Mouse (Mus musculus): Measurements from ENCODE around the gene Arfgap1. TPM values are rescaled to one million over a fixed set of nuclear protein-coding genes. Genes with fewer than 3 reads are reported as not detected.

The Arfgap1 gene
- polyA plus RNA-seq (2012; rRNA removed) = 68.6 and 83.8 TPM in 2 replicates

DNA sequence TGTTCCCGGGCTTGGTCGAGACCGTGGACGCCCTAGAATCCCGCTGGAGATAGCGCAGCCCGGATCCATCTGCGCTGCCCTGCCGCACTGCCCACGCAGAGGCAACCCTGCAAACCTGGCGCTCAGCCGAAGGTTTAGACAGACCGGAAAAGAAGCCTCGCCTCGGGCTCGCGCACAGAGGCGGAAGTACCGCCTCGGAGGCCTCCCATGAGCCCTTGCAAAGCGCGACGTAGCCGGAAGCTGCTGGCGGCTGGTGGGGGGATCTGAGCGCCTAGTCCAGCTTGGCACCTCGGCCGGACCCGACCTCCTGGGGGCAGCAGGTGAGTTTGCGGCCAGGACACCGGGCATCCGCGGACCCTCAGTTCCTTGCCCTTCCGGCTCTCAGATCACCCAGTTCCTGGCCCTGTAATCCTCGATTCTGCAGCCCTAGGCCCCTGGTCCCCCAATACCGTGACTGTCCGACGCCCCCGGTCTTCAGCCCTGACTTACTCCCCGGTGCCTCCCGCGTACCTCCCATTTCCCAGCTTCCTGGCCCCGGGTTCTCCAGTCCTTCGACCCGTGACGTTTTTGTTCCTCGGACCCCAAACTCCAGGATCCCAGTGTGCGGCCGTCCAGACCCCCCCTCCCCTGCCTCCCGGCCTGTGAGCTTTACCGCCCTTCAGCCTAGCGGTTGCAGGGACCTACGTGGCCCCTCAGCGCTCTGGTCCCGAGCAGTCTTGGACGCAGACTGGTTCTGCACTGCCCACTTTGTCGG is at the start of gene Arfgap1:
TSS of gene Arfgap1 (plus strand) at position 216 of the 754 bp plus-strand sequence.

DNA sequence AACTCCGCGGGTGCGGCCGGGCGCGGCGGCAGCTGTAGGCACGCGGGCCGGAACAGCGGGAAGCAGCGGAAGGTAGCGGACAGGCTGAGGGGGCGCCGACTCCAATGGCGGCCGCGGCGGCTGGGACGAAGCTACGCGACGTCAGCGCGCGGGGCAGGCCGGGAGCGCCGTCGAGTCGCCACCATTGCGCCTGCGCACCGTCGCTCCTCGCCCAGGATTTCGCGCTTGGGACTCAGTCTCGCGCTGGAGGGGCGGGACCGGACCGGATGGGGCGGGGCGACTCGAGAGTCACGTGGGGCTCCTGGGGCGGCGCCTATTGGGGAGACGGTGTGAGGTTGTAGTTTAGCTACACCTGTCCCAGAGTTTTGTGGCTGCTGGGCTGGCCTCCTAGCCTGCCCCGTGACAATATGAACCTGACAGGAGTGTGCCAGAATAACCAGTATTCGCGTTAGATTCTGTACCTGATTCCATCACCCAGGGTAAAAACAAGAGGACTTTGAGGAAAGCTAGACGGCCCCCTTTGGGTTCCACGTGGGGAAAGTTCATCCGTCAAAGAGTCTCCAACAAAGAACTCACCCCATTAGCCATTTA is 46.1 kb upstream of the Arfgap1 start, which contains the start of gene Ythdf1:
TSS of gene Ythdf1 (minus strand) at position 140 of the 591 bp plus-strand sequence.

DNA sequence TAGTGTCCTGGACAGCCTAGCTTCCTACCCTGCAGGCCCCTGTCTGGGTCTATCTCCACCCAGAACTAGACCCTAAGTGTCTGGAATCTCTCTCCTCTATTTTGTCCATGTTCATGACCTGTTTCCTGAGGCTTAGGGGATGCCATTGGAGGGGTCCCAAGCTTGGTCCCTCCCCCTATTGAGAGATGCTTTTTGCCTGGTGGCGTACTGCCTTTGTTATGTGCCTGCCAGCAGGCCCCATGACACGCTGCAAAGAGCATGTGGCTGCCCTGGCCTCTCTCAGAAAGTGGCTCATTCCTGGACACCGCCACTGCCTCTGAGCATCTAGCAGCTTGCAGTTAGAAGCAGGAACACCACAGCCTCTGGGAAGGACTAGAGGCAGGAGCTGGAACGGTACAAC is 38.3 kb upstream of the Arfgap1 start, which contains the start of gene Birc7:
TSS of gene Birc7 (plus strand) at position 301 of the 400 bp plus-strand sequence.

DNA sequence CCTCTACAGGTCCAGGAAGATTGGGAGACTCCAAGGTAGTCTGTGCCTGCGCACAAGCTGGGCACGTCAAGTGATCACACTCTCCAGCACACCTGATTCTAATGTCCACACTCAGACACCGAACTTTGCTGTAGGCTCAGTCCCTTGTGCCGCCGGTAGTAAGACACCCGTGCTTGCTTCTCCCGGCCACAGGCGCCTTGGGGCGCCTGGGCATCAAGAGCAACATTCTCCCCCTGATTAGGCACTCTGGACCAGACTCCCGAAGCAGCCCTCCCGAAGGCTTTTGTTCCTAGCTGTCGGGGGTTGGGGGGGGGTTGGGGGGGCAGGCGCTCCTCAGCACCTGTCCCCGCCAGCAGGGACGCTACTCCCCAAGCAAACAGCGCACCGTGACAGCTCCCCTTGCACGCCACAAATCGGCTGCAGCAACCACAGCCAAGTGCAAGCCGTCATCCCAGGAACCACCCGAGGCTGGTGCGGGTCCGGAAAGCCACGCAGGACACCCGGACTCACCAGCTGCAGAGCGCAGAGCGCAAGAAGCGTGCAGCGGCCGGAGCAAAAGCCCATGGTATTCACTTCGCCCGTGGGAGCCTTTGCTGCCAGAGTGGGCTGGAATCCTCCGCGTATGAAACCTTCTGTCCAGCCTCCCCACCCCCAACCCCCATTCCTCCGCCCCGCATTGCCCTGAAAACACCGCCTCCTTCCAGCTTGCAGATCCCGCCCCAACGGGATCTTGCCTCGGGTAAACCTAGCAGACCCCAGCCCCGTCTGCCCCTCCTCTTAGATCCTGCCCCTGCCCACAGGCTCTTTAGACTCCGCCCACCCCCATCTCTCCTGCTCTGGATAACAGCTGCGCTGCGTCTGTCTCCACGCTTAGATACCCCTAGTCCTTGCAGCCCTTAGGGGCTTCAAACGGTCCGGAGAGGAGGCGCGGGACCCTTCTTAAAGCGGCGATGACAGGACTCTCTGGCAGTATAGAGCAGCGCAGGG is 12.7 kb upstream of the Arfgap1 start, which contains the start of gene Nkain4:
TSS of gene Nkain4 (minus strand) at position 639 of the 987 bp plus-strand sequence.

DNA sequence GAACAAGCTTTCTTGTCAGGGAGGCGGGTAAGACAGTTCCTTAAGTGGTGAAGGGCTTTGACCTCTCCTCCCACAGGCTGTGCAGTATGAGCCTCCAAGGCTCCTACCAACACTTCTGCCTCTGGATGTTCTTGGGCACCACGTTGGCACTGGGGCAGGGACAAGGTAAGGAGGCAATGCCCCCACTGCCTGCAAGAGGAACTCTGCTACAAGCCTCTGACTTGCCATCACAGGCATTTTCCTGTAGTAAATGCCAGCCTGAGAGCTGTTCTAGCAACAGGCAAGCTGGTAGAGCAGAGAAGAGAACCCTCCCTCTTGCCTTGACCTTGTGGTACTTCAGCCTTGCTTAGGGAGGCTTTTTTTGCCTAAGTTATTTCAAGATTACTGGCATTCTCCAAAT is 19.4 kb downstream of the Arfgap1 start, which contains the start of gene Col20a1:
TSS of gene Col20a1 (plus strand) at position 87 of the 400 bp plus-strand sequence.

Other genes starting within 250 kb of the Arfgap1 start
- 0.84 and 1.2 TPM in 2 replicates for gene Slc17a9, start 242.0 kb upstream of the Arfgap1 start, polyA plus RNA-seq (2012; rRNA removed)
- gene Bhlhe23, start 190.3 kb upstream of the Arfgap1 start, polyA plus RNA-seq (2012; rRNA removed) = 4.4 and 9.2 TPM in 2 replicates
- 41.1 and 71.1 TPM in 2 replicates for gene Ythdf1, start 46.3 kb upstream of the Arfgap1 start, polyA plus RNA-seq (2012; rRNA removed)
- 0.29 and 0.41 TPM in 2 replicates for gene Birc7, start 38.2 kb upstream of the Arfgap1 start, polyA plus RNA-seq (2012; rRNA removed)
- gene Nkain4, start 12.5 kb upstream of the Arfgap1 start, polyA plus RNA-seq (2012; rRNA removed) = 40.6 and 50.9 TPM in 2 replicates
- 0.67 and 1.9 TPM in 2 replicates for gene Col20a1, start 19.3 kb downstream of the Arfgap1 start, polyA plus RNA-seq (2012; rRNA removed)
- gene Chrna4, start 76.3 kb downstream of the Arfgap1 start, polyA plus RNA-seq (2012; rRNA removed) = 10.2 and 12.9 TPM in 2 replicates
- 19.1 and 19.2 TPM in 2 replicates for gene Kcnq2, start 168.1 kb downstream of the Arfgap1 start, polyA plus RNA-seq (2012; rRNA removed)
- gene Eef1a2, start 189.8 kb downstream of the Arfgap1 start, polyA plus RNA-seq (2012; rRNA removed) = 6.3 and 8.5 TPM in 2 replicates
- gene Ppdpf, start 220.0 kb downstream of the Arfgap1 start, polyA plus RNA-seq (2012; rRNA removed) = 169 and 247 TPM in 2 replicates
- 0.02 TPM in 1 of 2 replicates, not detected in the other for gene Ptk6, start 235.6 kb downstream of the Arfgap1 start, polyA plus RNA-seq (2012; rRNA removed)
- gene Srms, start 246.0 kb downstream of the Arfgap1 start, polyA plus RNA-seq (2012; rRNA removed) = 0.05 and 0.17 TPM in 2 replicates

Data from central nervous system, embryonic 11.5 days (tissue).